Mouse (Mus musculus) liver, embryonic 16.5 days (tissue): ENCODE data around the gene Nol12. TPM values are rescaled to one million over a fixed set of nuclear protein-coding genes. Genes with fewer than 3 reads are reported as not detected.

ENCODE experiments used
- ATAC-seq: fragments of 200-750 bp; cut with Nextera tagmentation; 2 replicates; pipeline ENCODE4 v1.8.0; 2017; ENCODE audit warnings: low read depth, mild to moderate bottlenecking, moderate number of reproducible peaks, moderate library complexity
- H3K27ac ChIP-seq: fragments of 300-500 bp; sonication (generic); 2 replicates; pipeline ENCODE4 v1.5.1; 2014; ENCODE audit warnings: mild to moderate bottlenecking, low read length
- H3K27me3 ChIP-seq: fragments of 300-500 bp; sonication (generic); 2 replicates; pipeline ENCODE4 v1.6.1; 2014; ENCODE audit warnings: low read depth, low read length, mixed read lengths; ENCODE audit not compliant: control insufficient read depth, insufficient read depth
- H3K36me3 ChIP-seq: fragments of 300-500 bp; sonication (generic); 2 replicates; pipeline ENCODE4 v1.6.1; 2014; ENCODE audit warnings: mild to moderate bottlenecking; ENCODE audit not compliant: control insufficient read depth, insufficient read depth
- H3K4me1 ChIP-seq: fragments of 300-500 bp; sonication (generic); 2 replicates; pipeline ENCODE4 v1.6.1; 2014; ENCODE audit warnings: low read depth, low read length, mixed read lengths; ENCODE audit not compliant: control insufficient read depth
- H3K4me2 ChIP-seq: fragments of 300-500 bp; sonication (generic); 2 replicates; pipeline ENCODE4 v1.6.1; 2014; ENCODE audit warnings: low read depth, low read length, mixed read lengths
- H3K4me3 ChIP-seq: fragments of 300-500 bp; sonication (generic); 2 replicates; pipeline ENCODE4 v1.5.1; 2014; ENCODE audit warnings: low read depth, mild to moderate bottlenecking, low read length
- H3K9ac ChIP-seq: fragments of 300-500 bp; sonication (generic); 2 replicates; pipeline ENCODE4 v1.6.1; 2014; ENCODE audit warnings: low read depth, low read length
- H3K9me3 ChIP-seq: fragments of 300-500 bp; sonication (generic); replicated peaks from 2 replicates; pipeline ENCODE4 v1.6.1; 2016; ENCODE audit warnings: low read length; ENCODE audit not compliant: control insufficient read depth
- WGBS: fragments of 180-500 bp; shearing (Covaris S2); extraction: QIAGEN DNeasy Blood & Tissue Kit; methylation state at CpG from one replicate; pipeline ENCODE4 v1.1.7; 2014; ENCODE audit not compliant: insufficient replicate concordance; 5-methylcytosine and 5-hydroxymethylcytosine counted together
- microRNA-seq: library from miRNA; unstranded; fragments of <30 nt; microRNA quantifications from one replicate; pipeline ENCODE4, GENCODE M21; 2016
- polyA plus RNA-seq: library from polyadenylated mRNA; unstranded; fragments of >200 nt; fragmentation: Nextera tagmentation; extraction: Ambion mirVana; gene quantifications from 2 replicates; pipeline ENCODE4 v1.2.1, GENCODE M21; 2015

The Nol12 gene
- polyA plus RNA-seq, 1 experiment from 2014 or later, result 25.1 TPM

- Histone ChIP-seq H3K9ac (no peak overlapping the region), H3K4me3 (no peak overlapping the region), H3K9me3 (no peaks in the 10 kb centered on the region), H3K4me1 (peaks cover under 1% of the 10 kb centered on the region; the same call in 1 of the 2 replicates), H3K36me3 (peaks cover 49% of the 10 kb centered on the region), H3K27ac (no peak overlapping the region), H3K27me3 (no peaks in the 10 kb centered on the region), H3K4me2 (no peak overlapping the region)
- ATAC-seq, result no peak
- WGBS, result 92% methylated on average over 9 of the region's 9 CpGs
Observed at GRCm38 (mm10) chr15:78990093-78990463, 55.3 kb downstream of the Nol12 start.

DNA sequence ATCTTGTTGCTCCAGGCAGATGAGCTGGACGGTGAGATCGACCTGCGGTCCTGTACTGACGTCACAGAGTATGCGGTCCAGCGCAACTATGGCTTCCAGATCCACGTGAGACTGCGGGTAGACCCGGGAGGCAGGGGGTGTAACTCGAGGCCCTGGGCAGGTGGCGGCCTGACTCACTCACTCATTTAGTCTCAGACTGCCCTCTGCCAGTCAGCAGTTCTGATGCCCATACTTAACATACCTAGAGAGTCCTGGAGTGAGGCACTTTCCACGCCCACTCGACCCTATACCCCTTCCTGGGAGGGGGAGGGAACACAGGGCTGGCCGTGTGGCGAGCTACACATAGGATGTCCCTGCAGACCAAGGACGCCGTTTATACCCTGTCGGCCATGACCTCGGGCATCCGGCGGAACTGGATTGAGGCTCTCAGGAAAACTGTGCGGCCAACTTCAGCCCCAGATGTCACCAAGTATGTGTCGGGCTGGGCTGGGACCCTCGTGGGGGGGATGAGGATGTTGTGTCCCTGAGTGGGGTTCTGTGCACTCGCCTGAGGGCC, 56.3 kb downstream of the Nol12 start:
- 83% methylated on average over 25 of the region's 25 CpGs for WGBS
- Histone ChIP-seq H3K9me3 (no peaks in the 10 kb centered on the region), H3K9ac (no peak overlapping the region), H3K27me3 (no peaks in the 10 kb centered on the region), H3K4me3 (no peak overlapping the region), H3K36me3 (peaks cover 49% of the 10 kb centered on the region), H3K4me1 (peaks cover 1% of the 10 kb centered on the region), H3K4me2 (no peak overlapping the region), H3K27ac (no peak overlapping the region)
- no peak for ATAC-seq

DNA sequence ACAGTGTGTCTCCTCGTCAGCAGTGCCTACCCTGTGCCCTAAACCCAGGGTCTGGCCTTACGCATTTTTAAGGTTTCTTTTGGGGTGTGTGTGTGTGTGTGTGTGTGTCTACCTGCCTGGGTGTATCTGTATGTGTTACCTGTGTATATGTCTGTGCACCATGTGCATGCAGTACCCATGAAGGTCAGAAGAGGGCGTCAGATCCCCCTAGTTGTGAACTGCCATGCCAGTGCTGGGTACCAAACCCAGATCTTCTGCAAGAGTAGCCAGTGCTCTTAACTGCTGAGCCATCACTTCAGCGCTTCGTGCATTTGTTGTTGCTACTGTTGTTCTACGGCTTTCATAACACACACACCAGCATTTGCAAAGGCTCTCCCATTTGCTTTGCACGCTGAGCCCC, 57.5 kb downstream of the Nol12 start:
- no peak overlapping the region for H3K4me3 ChIP-seq
- H3K27me3 ChIP-seq, result no peaks in the 10 kb centered on the region
- peaks cover 9% of the 10 kb centered on the region for H3K4me1 ChIP-seq
- WGBS, result 81% methylated on average over 7 of the region's 7 CpGs
- H3K9ac ChIP-seq, result no peak overlapping the region
- ATAC-seq, result no peak
- peaks cover 49% of the 10 kb centered on the region for H3K36me3 ChIP-seq
- H3K4me2 ChIP-seq, result no peak overlapping the region
- H3K9me3 ChIP-seq, result no peaks in the 10 kb centered on the region
- no peak overlapping the region for H3K27ac ChIP-seq

GRCm38 (mm10) chr15:78992925-78993324, 58.2 kb downstream of the Nol12 start:
- no peaks in the 10 kb centered on the region for H3K9me3 ChIP-seq
- peaks cover 9% of the 10 kb centered on the region for H3K4me1 ChIP-seq
- ATAC-seq, result no peak
- no peak overlapping the region for H3K27ac ChIP-seq
- H3K27me3 ChIP-seq, result no peaks in the 10 kb centered on the region
- no peak overlapping the region for H3K4me3 ChIP-seq
- H3K4me2 ChIP-seq, result no peak overlapping the region
- 87% methylated on average over 24 of the region's 24 CpGs for WGBS
- peaks cover 49% of the 10 kb centered on the region for H3K36me3 ChIP-seq
- no peak overlapping the region for H3K9ac ChIP-seq

Small RNA genes within 50 kb of the gene (microRNA-seq; reads per million reads assigned to microRNA genes)
- 0.98 reads per million for gene Mir6955

Other genes with a start within 250 kb of the Nol12 start
- gene Elfn2, start 216.2 kb upstream of the Nol12 start, polyA plus RNA-seq, result not detected in 2 replicates
- gene Mfng, start 161.5 kb upstream of the Nol12 start, polyA plus RNA-seq, result 4.5 and 5.4 TPM in 2 replicates
- 1.8 and 2.1 TPM in 2 replicates for gene Card10, start 131.9 kb upstream of the Nol12 start, polyA plus RNA-seq
- gene Cdc42ep1, start 92.3 kb upstream of the Nol12 start, polyA plus RNA-seq, result 12.1 and 13.1 TPM in 2 replicates
- 9.1 and 15.8 TPM in 2 replicates for gene Lgals2, start 79.4 kb upstream of the Nol12 start, polyA plus RNA-seq
- gene Gga1, start 57.7 kb upstream of the Nol12 start, polyA plus RNA-seq, result 18.6 and 19.6 TPM in 2 replicates
- 0.18 and 0.22 TPM in 2 replicates for gene Gm49510, start 35.3 kb upstream of the Nol12 start, polyA plus RNA-seq
- gene Sh3bp1, start 35.2 kb upstream of the Nol12 start, polyA plus RNA-seq, result 13.1 and 14.2 TPM in 2 replicates
- 2.7 and 3.1 TPM in 2 replicates for gene Pdxp, start 21.0 kb upstream of the Nol12 start, polyA plus RNA-seq
- 295 and 318 TPM in 2 replicates for gene Lgals1, start 8.2 kb upstream of the Nol12 start, polyA plus RNA-seq
- gene Triobp, start 12.8 kb downstream of the Nol12 start, polyA plus RNA-seq, result 18.0 and 20.8 TPM in 2 replicates
- 134 and 136 TPM in 2 replicates for gene H1f0, start 93.5 kb downstream of the Nol12 start, polyA plus RNA-seq
- gene Galr3, start 107.0 kb downstream of the Nol12 start, polyA plus RNA-seq, result 0.20 TPM in 1 of 2 replicates, not detected in the other
- gene Ankrd54, start 128.0 kb downstream of the Nol12 start, polyA plus RNA-seq, result 36.7 and 40.9 TPM in 2 replicates
- gene Eif3l, start 140.2 kb downstream of the Nol12 start, polyA plus RNA-seq, result 107 and 109 TPM in 2 replicates
- gene Micall1, start 174.0 kb downstream of the Nol12 start, polyA plus RNA-seq, result 0.93 and 1.0 TPM in 2 replicates
- gene Polr2f, start 206.1 kb downstream of the Nol12 start, polyA plus RNA-seq, result 120 and 121 TPM in 2 replicates
- gene 1700088E04Rik, start 206.3 kb downstream of the Nol12 start, polyA plus RNA-seq, result 0.63 and 0.96 TPM in 2 replicates
- gene Sox10, start 230.3 kb downstream of the Nol12 start, polyA plus RNA-seq, result 0.05 and 0.13 TPM in 2 replicates